Mouse (Mus musculus) liver, postnatal 0 days (tissue): ENCODE results near the gene Shisa6.

Experiments
- CTCF ChIP-seq: sonication (generic); IDR thresholded peaks from 2 replicates; pipeline ENCODE4 v1.5.1; 2016; ENCODE audit warnings: antibody characterized with exemption, low read depth
- EP300 ChIP-seq: IDR thresholded peaks from 2 replicates; pipeline ENCODE4 v1.6.1; 2016; ENCODE audit warnings: antibody characterized with exemption, low read depth, mild to moderate bottlenecking

GRCm38 (mm10) chr11:66218469-66218868, 307.3 kb downstream of the Shisa6 start:
- no peak for TF ChIP-seq EP300
- no peak for TF ChIP-seq CTCF
